Mouse (Mus musculus): ENCODE measurements around the gene Cnmd.

DNA sequence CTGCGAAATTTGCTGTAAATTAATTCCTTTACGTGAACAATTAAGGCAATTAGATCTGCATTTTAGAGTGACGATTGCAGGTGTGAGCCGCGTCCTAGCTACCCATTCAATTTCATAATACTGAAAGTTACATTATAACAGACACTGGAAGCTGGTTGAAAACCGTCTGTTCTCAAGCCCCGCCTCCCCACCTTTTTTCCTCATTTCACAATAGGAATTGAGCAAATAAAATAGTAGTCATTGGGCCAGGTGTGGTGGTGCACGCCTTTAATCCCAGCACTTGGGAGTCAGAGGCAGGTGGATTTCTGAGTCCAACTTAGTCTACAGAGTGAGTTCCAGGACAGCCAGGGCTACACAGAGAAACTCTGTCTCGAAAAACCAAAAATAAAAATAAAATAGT lies 19.9 kb downstream of the Cnmd start:
- TF ChIP-seq POLR2A (IDR thresholded peaks at IDR 0.05; ENCODE audit: extremely low read depth, insufficient read depth, low read length) (no peak), CTCF (IDR thresholded peaks at IDR 0.05; ENCODE audit: low read depth, low read length) (no peak)

All from liver, adult 2 months (tissue).